Mouse (Mus musculus) urinary bladder, postnatal 4 days (tissue): ENCODE measurements around the gene Gsdma2.
"Not testable (repeated sequence)": the region's sequence is repeated elsewhere in the genome, so short reads cannot be mapped to it uniquely, and the experiment has no call there.

Experiments used
- DNase-seq, 2 experiments: peaks; one replicate each; pipeline ENCODE4 v3.0.0; 2021 to 2022; ENCODE audit warnings: low spot score in 2 of 2

The Gsdma2 gene

DNA sequence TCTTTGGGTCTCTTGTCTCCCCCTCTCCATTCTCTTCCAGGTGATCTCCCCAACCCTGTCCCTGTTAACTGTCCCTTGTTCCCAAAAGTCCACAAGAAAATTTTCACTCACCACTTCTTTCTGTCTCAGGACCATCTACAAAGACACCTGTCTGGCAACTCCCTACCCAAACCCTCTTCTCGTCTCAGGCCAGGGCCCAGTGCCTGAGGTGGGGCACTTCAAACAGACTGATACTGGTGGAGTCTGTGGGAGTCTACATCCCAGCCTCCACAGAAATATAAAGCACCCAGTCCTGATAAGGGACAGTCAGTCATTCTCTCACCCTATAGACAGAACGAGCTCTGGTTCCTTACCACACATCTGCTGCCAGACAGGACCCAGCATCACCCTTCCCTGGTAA is at the start of gene Gsdma2:
Gene Gsdma2 (plus strand): TSS at position 301 of the 400 bp plus-strand sequence.
- no peak for DNase-seq

DNA sequence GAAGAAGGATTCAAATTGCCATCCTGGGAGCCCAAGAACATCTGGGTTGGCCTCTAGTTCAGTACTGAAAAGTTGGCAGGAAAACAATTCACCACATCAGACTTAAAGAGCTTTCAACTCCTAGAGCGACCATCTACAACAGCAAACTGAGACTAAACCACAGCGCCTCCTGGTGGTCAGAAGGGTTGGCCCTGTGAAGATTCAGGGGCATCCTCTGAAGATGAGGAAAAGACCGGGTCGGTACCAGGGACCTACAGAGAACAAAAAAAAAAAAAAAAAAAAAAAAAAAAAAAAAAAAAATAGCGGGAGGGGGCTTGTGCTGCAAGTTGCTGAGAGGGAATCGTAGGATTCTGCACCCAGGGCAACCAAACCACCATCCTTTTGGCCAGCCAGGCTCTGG is 49.2 kb upstream of the Gsdma2 start:
- DNase-seq = no peak

DNA sequence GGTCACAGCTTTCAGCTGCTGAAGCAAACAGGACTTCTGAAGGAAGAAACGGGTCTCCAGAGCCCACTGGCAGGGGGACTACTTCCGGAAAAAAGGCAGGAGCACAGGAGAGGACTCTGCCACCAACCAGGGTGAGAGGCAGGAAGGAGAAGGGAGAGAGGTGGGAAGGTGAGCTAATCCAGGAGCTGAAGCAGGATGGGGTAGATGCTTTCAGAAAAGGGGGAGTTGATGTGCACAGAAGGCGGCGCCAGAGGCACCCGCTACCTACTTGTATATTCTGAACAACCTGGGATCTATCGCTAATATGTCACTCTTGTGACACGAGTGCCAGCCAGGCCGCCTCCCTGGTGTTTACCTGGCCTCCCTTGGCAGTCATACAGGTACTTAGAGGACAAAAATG is 48.6 kb upstream of the Gsdma2 start, which contains the start of gene Lrrc3c:
Gene Lrrc3c (plus strand): TSS at position 301 of the 400 bp plus-strand sequence.
- DNase-seq = no peak

DNA sequence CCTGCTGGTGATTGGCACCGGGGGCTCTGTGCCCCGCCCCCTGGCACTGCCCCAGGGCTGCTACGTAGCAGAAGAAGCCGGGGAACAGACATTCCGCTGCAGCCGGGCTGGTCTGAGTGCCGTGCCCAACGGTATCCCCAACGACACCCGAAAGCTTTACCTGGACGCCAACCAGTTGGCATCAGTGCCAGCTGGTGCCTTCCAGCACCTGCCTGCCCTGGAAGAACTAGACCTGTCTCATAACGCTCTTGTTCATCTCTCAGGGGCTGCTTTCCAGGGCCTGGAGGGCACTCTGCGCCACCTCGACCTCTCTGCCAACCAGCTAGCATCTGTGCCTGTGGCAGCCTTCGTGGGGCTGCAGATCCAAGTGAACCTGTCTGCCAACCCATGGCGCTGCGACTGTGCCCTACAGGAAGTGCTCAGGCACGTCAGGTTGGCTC is 47.7 kb upstream of the Gsdma2 start:
- no peak for DNase-seq

DNA sequence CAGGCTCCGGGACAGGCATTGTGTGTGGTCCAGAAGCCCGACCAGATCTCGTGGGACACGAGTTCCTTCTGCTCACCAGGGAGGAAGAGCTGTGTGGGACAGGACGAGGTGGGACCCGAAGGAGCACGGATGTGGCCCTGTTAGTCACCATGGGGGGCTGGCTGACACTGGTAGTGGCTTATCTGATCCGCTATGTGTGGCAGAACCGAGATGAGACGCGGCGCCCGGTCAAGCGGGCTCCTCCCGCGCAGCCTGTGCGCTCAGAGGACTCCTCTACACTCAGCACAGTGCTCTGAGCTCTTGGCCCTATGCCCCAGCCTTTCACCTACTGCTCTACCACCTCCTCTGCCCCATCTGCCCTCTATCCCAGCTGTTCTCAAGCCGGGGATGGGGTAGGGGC is 47.3 kb upstream of the Gsdma2 start:
- DNase-seq = no peak

DNA sequence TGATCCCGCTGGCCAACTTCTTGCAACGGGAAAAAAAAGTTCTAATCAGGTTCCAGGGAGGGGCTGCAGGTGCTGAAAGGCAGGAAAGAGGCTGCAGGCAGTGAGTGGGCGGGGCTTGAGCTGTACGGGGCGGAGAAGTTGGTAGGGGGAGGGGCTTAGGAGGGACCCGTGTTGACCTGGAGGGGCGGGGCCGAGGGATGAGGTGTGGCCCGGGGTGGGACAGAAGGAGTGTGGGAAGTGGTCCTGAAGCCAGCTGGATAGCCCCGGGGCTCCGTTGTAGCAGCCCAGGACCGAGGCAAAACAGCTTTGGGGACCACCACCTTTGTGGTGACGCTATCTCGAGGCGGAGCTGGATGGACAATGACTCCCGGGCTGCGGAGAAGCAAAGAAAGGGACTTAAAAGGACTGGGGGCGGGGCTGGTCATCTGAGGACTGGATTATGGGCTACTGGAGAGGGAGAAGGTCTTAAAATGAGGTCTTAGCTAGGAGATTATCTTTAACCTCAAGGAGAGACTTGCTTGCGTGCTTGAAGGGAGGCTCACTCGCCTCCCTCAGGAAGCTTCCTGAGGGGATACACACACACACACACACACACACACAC is 44.4 kb upstream of the Gsdma2 start:
- peak in 1 of 2 experiments; percentile 18 for DNase-seq

DNA sequence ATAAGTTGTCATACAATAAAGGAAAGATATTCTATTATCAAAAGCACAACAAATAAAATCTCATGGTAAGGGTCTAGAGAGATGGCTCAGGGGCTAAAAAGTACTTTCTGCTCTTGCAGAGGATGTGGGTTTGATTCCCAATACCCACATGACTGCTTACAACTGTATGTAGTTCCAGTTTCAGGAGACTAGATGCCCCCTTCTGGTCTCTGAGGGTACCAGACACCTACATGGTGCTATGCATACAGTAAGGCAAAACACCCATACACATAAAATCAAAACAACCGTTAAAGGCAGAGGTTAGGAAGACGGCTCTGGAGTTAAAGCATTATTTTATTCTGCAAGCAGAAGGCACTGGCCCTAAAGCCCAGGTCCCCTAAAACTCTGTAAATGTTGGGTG is 42.6 kb upstream of the Gsdma2 start:
- no peak for DNase-seq

DNA sequence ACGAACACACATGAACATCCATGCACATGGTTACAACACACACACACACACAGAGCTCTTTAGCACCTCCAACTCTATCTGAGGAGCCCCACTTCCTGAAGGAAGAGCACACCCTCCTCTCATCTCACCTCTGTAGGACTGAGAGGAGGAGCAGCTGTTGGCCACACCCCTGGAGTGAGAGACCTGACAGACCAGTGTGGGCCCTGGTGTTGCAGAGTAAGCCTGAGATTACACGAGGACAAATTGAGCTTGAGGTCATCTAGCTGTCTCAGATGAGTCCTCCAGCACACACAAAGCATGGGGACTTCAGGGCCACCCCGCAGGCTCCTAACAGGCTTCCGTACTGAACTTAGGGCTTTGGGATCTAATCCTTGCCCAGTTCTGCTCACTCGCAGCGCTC is 41.6 kb upstream of the Gsdma2 start:
- DNase-seq = not testable (repeated sequence)

DNA sequence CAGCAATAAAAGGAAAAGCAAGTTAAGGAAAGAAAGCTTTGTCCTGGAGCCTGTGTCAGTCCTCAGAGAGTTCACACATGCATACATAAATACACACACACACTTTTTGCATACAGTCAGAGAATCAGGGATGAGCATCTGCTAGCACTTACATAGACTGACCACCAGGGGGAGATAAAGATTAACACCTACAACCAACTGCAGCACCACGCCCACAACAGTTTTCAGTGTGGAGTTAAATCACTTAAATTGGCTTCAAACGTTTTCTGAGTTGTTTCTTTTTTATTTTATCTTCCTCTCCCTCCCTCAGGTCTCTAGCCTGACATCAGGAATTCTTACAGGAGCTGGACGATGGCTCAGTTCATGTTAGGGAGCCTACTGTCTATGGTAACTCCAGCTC is 39.8 kb upstream of the Gsdma2 start:
- DNase-seq = no peak

DNA sequence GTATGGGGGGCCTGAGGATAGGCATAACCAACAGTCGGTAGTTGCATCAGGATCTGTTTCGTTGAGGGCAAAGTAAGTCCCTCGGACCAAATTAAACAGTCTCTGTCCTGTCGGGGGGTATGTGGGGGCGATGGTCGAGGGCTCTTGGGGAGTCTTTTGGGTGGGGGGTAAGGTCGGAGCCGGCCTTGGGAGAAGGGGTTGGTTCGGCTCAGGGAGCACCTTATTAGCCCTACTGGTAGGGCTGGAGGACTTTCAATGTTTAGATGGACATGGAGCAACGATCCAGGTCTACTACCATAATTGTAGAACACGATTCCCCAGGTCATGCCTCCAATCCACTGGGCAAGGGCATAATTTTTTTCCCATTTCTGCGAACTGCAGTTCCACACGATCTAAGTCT is 25.8 kb upstream of the Gsdma2 start:
- DNase-seq = no peak

DNA sequence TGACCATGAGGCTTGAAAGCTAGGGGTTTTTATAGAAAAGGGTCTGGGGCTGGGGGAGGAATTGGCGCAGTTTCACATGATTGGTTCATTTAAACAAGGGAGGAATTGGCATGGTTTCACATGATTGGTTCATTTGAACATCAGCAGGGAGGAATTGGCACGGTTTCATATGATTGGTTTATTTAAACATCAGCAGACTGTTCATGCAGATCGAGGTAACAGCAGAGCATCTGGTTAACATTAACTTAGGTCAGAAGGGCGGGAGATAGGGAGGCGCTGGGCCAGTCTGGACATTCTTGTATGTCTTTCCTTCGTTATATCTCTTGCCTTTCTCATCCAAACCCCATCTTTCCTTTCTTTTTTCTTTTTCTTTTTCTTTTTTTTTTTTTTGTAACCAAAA is 22.6 kb upstream of the Gsdma2 start:
- not testable (repeated sequence) for DNase-seq

DNA sequence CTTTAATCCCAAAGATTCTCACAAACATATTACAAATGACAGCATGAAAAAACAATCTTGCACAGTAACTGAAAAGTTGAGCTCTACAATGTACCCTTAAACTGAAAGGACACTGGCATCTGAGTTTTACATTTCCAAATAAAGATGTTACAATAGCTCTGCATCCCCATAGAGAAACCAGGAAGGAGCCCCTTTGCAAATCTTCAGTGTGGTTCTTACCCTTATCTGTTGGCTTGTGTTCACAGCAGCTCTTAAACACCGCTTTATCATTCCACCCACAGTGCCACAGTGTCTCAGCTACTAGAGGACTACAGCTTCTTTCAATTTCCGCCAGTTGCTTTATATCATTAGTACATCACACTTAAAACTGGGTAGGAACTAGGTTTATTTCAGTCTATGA is 22.2 kb upstream of the Gsdma2 start:
- not testable (repeated sequence) for DNase-seq

DNA sequence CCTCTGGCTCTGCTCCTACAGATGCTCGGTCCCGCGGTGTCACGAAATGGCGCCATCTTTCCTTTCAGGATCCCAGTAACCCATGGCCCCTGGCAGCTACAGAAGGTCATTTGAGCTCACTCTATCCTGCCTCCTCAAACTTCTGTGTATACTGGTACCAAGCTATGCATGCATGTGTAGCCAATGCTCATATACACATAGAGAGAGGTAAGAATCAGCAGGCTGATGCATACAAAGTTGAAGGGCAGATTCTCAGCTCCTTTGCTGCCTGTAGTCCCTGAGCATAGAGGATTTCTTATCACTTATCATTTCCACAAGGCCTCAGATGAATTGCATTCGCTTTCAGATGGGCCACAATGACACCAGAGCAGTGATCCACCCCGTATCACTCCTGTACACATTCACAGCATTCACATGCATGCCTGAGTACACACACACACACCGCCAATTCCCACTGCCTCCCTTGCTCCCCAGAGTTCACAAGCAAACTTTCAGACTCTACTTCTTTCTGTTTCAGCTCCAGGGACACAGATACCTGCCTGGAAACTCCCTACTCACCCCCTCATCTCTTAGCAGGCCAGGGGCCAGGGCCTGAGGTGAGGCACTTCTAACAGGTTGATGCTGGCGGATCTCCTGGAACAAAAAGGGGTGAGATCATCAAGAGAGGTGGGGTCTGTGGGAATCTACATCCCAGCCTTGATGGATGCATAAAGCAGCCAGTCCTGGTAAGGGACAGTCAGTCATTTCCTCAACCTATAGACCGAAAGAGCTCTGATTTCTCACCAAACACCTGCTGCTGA is 20.7 kb upstream of the Gsdma2 start, which contains the start of the genes Gm12355 and Gsdma3:
Gene Gm12355 (minus strand): TSS at position 51 of the 800 bp plus-strand sequence.
Gene Gsdma3 (plus strand): TSS at position 750 of the 800 bp plus-strand sequence.
- DNase-seq = peak in 1 of 2 experiments; percentile 29

DNA sequence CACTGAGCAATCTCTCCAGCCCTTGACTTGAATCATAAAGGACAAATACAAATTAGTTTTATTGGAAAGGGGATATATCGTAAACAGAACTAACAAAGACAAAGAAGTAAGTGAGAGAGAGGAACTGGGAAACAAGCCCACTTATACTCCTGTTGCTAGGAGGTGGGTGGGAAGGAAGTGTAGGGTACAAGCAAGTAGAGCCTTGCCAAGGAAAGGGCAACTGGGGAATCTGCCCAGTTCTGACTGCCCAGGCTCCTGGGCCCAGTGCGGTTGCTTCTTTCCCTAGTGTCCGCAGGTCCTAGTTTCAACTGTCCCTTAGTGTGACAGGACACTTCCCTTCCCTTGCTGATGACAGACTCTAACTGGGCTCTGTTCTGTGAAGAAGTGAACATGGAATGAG is 17.9 kb upstream of the Gsdma2 start:
- DNase-seq = no peak

DNA sequence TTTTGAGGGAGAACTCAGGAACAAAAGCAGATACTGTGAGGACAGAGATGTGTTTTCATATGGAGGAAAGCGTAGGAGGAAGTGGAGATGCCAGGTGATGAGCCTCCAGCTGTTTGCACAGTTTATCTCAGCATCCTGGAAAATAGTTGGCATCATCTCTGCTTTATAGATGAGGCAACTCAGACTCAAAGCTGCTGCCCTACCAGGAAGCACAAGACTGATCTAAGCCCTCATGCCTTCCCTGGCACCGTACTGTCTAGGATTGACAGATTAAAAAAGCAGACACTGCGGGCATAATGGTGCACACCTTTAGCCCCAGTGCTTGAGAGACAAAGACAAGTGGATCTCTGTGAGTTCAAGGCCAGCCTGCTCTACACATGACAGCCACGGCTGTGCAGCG is 15.9 kb upstream of the Gsdma2 start:
- DNase-seq = no peak

DNA sequence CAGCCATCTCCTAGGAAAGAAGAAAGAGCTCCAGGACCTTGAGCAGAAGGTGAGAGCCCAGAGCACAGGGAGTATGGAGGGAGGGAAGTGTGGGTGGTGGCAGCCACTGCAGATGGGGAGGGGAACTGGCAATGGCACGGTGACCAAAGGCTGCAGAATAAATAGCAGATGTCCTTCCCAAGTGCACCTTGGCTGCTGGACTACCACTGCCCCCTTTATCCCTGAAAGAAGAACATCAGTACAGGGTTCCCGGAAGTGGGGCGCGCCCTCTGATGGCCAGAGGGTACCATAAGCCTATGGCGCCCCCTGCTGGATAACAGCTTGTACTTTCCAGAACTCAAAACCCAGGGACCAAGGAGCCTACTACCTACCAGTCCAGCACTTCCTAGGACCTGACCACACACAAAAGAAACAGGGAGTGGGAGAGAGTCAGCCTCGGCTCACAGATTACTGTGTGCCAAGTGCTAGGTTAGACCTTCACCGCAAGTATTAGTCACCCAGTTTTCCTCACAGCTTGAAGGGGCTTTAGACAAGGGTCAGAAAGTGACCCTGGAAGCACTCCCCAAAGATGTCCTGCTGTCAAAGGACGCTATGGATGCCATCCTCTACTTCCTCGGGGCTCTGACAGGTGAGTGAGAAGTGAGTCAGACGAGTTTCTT is 11.1 kb upstream of the Gsdma2 start:
- DNase-seq = peak in 1 of 2 experiments; percentile 58

DNA sequence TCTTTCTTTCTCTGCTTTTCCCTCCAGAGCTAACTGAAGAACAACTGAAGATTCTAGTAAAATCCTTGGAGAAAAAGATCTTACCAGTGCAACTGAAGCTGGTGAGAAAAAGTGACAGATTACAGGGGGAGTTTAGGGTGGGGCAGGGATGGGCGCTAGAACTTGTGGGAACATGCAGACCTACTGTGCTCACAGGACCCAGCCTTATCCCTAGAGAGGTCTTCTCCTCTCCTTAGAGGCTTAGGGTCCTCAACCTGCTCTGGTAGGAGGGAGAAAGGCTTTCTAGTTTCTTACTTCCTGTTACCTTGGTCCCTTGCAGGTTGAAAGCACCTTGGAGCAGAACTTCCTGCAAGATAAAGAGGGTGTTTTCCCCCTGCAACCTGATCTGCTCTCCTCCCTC is 9.1 kb upstream of the Gsdma2 start:
- no peak for DNase-seq

DNA sequence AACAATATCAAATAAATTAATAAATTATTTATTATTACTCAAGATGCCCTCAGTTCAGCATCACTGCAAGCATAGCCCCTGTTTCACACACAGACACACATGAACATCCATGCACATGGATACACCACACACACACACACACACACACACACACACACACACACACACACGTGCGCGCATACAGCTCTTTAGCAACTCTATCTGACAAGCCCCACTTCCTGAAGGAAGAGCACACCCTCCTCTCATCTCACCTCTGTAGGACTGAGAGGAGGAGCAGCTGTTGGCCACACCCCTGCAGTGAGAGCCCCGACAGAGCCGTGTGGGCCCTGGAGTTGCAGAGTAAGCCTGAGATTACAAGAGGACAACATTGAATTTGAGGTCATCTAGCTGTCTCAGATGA is 6.5 kb upstream of the Gsdma2 start:
- no peak for DNase-seq

DNA sequence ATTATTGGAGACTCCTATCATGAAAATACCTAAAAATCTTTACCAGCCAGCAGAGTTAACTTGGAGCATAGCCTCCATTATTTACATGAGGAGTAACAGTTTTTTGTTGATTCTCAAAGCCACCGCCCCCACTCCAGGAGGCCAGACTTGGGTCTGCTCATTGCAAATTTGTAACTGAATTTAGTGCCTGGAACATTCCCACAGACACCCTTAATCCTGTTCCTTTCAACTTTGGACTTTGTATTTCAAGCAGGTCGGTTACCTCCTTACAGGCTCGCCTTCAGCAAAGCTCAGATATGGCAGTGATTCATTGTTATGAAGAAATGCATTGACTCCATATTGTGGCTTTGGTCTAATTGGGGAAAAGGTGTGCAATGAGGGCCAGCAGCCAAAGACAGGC is 1.8 kb upstream of the Gsdma2 start:
- DNase-seq = no peak

DNA sequence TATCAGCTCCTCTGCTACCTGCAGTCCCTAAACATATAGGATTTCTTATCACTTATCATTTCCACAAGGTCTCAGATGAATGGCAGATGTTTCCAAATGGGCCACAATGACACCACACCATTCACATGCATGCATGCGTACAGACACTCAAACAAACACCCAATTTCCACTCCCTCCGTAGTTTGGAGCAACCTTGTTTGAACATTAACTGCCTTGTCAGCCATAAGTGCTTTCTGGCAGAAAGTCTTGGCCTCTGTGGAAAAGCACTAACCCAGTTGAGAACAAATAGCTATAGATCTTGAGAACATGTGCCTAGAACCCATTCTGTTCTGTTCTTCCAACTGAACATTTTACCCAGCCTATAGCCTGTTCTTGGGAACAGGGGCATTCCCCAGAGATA is 613 bp upstream of the Gsdma2 start:
- DNase-seq = no peak

DNA sequence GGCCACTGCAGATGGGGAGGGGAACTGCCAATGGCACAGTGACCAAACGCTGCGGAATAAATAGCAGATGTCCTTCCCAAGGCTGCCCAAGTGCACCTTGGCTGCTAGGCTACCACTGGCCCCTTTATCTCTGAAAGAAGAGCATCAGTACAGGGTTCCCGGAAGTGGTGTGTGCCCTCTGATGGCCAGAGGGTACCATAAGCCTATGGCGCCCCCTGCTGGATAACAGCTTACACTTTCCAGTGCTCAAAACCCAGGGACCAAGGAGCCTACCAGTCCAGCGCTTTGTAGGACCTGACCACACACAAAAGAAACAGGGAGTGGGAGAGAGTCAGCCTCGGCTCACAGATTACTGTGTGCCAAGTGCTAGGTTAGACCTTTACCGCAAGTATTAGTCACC is 8.5 kb downstream of the Gsdma2 start:
- not testable (repeated sequence) for DNase-seq

DNA sequence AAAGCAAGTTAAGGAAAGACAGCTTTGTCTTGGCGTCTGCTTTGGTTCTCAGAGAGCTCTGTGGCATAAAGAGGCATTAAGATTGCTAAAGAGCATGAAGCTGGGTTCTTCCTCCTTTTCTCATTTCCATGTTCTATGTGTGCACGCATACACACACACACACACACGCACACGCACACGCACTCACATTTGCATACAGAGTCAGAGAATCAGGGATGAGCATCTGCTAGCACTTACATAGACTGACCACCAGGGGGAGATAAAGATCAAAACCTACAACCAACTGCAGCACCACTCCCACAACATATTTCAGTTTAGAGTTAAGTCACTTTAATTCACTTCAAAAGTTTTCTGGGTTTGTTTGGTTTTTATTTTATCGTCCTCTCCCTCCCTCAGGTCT is 14.0 kb downstream of the Gsdma2 start:
- DNase-seq = no peak

DNA sequence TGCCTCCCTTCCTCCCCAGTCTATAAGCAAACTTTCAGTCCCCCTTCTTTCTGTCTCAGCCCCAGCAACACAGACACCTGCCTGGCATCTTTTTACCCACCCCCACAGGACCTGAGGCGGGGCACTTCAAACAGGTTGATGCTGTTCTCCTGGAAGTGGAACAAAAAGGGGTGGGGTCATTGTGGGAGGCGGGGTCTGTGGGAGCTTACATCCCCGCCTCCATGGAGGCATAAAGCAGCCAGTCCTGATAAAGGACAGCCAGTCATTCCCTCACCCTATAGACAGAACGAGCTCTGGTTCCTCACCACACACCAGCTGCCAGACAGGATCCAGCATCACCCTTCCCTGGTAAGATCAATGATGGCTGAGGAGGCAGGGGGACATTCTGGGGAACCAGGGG is 17.5 kb downstream of the Gsdma2 start, which contains the start of gene Gsdma:
Gene Gsdma (plus strand): TSS at position 261 of the 400 bp plus-strand sequence.
- DNase-seq = no peak
